Mouse (Mus musculus): ENCODE measurements around the gene Il5. TPM values are rescaled to one million over a fixed set of nuclear protein-coding genes. Genes with fewer than 3 reads are reported as not detected.
A peak's percentile ranks its signal among the peaks of the same experiment; 100 is the strongest.

The Il5 gene
- polyA plus RNA-seq, 1 experiment from 2014 or later = not detected

DNA sequence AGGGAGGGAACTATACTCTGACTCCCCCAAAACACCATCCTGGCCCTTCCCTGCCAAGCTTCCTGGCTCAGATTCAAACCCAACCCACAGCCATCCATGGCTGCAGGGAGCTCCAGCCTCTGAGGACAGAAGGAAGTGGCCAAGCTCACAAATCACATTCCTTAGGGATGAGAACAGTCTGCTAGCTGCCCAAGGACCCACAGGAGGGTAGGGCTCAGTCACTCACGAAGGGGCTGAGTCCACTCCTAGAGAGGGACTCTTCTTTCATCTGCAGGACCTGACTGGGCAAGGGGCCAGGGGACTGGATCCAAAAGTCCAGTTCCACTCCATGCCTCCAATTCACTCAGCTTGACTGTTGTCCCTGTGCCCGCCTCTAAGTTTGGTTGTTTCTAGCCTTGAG lies 41.2 kb downstream of the Il5 start:
- Histone ChIP-seq H3K27me3 (peaks cover 20% of the 10 kb centered on the region; the same call in 1 of the 2 replicates), H3K4me3 (replicated peaks) (no peak overlapping the region), H3K4me1 (replicated peaks) (peaks cover 52% of the 10 kb centered on the region), H3K27ac (peak overlapping the region; percentile 76; the same call in 1 of the 2 replicates), H3K36me3 (no peaks in the 10 kb centered on the region), H3K9me3 (replicated peaks) (no peaks in the 10 kb centered on the region), H3K4me2 (no peak overlapping the region), H3K9ac (no peak overlapping the region)
- DNase-seq (no peak), ATAC-seq (ENCODE audit: low read depth) (no peak)
- 63% methylated on average over 2 of the region's 2 CpGs for WGBS (ENCODE audit: insufficient replicate concordance)

DNA sequence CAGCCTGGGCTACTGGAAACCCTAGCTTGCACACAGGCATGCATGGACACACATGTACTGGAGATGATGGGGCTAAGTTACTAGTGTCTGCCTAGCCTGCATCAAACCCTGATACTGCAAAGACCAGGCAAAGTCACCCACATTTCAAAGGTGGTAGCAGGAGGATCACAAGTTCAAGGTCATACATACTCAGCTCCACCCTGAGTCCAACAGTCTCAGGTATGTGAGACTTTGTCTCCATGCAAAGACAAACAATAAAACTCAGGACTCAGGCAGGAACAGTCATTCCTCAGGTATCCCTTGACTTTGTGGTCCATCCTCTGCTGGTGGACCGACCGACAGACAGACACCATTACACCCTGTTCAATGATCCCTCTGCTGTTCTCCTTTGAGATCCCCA lies 41.8 kb downstream of the Il5 start:
- Histone ChIP-seq H3K27me3 (peaks cover 22% of the 10 kb centered on the region; the same call in 1 of the 2 replicates), H3K4me1 (replicated peaks) (peaks cover 52% of the 10 kb centered on the region), H3K9me3 (replicated peaks) (no peaks in the 10 kb centered on the region), H3K9ac (peak overlapping the region; percentile 65), H3K36me3 (no peaks in the 10 kb centered on the region), H3K4me3 (replicated peaks) (peak overlapping the region; percentile 57), H3K27ac (peak overlapping the region; percentile 76), H3K4me2 (peak overlapping the region; percentile 85)
- no peak for DNase-seq
- 43% methylated on average over 2 of the region's 2 CpGs for WGBS (ENCODE audit: insufficient replicate concordance)
- ATAC-seq (ENCODE audit: low read depth) = no peak

GRCm38 (mm10) chr11:53762827-53763495 lies 42.4 kb downstream of the Il5 start:
- peak overlapping the region; percentile 85 for H3K4me2 ChIP-seq
- H3K9me3 ChIP-seq (replicated peaks) = no peaks in the 10 kb centered on the region
- DNase-seq (no peak), ATAC-seq (ENCODE audit: low read depth) (peak; percentile 4; the same call in 1 of the 2 replicates)
- H3K4me1 ChIP-seq (replicated peaks) = peaks cover 52% of the 10 kb centered on the region
- H3K27ac ChIP-seq = peak overlapping the region; percentile 76
- H3K36me3 ChIP-seq = no peaks in the 10 kb centered on the region
- H3K9ac ChIP-seq = peak overlapping the region; percentile 65
- 2% methylated on average over 23 of the region's 23 CpGs for WGBS (ENCODE audit: insufficient replicate concordance)
- H3K4me3 ChIP-seq (replicated peaks) = peak overlapping the region; percentile 57
- H3K27me3 ChIP-seq = peaks cover 24% of the 10 kb centered on the region; the same call in 1 of the 2 replicates

DNA sequence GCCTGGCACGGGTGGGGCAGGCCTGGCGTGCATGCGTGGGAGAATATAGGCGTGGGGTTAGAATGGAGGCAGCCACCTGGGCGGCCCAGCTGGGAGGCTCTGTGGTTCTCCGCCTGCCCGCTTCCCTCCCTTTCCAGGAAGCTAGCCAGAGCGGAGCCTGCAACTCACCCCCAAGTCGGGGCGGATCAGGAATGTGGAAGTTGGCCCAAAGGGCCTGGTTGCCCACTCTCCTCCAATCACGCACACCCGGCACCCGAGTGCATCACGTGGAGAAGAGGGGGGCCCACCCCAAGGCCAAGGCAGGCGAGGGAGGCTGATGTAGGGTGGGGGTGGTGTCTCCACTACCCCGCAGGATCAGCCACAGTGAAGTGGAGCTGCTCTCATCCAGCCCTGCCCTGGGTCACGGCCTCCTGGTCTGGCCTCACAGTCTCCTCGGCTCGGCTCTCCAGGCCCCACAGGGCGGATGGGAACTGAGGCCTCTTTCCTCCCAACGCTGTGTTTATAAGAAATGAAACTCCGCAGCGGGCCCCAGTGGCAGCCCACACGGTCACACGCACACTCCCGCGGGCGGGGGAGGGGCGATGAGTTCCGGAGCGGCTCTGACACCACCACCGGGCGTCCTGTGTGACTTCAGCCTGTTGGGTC lies 43.0 kb downstream of the Il5 start:
- Histone ChIP-seq H3K9me3 (replicated peaks) (no peaks in the 10 kb centered on the region), H3K4me2 (peak overlapping the region; percentile 85), H3K27ac (peak overlapping the region; percentile 76), H3K36me3 (no peaks in the 10 kb centered on the region), H3K27me3 (peaks cover 30% of the 10 kb centered on the region), H3K9ac (peak overlapping the region; percentile 65), H3K4me3 (replicated peaks) (peak overlapping the region; percentile 57), H3K4me1 (replicated peaks) (peaks cover 47% of the 10 kb centered on the region)
- peak; percentile 68 for ATAC-seq (ENCODE audit: low read depth)
- 1% methylated on average over 33 of the region's 33 CpGs for WGBS (ENCODE audit: insufficient replicate concordance)
- peak; percentile 47 for DNase-seq

DNA sequence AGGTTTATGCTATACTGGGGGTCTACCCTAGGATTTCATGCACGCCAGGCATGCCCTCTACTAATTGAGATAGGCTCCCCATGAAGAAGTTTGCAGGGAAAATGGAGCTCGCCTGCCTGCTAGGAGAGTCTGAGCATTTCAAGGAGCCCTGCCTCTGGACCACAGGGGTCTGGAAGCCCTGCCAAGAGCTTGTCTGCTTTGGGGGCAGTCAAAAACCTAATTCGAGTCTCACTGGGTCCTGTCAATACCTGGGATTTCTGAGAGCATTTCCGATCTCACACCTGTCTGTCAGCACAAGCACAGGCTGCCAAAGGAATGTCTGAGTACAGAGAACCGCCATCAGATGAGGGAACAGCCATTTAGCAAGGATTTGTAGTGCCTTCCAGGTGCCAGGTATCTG lies 44.0 kb downstream of the Il5 start:
- no peaks in the 10 kb centered on the region for H3K36me3 ChIP-seq
- no peak for ATAC-seq (ENCODE audit: low read depth)
- no peak overlapping the region for H3K9ac ChIP-seq
- no peaks in the 10 kb centered on the region for H3K9me3 ChIP-seq (replicated peaks)
- H3K27me3 ChIP-seq = peaks cover 39% of the 10 kb centered on the region
- H3K4me3 ChIP-seq (replicated peaks) = no peak overlapping the region
- WGBS (ENCODE audit: insufficient replicate concordance) = 60% methylated on average over 5 of the region's 5 CpGs
- peaks cover 44% of the 10 kb centered on the region for H3K4me1 ChIP-seq (replicated peaks)
- no peak overlapping the region for H3K27ac ChIP-seq
- H3K4me2 ChIP-seq = peak overlapping the region; percentile 85; the same call in 1 of the 2 replicates
- no peak for DNase-seq

DNA sequence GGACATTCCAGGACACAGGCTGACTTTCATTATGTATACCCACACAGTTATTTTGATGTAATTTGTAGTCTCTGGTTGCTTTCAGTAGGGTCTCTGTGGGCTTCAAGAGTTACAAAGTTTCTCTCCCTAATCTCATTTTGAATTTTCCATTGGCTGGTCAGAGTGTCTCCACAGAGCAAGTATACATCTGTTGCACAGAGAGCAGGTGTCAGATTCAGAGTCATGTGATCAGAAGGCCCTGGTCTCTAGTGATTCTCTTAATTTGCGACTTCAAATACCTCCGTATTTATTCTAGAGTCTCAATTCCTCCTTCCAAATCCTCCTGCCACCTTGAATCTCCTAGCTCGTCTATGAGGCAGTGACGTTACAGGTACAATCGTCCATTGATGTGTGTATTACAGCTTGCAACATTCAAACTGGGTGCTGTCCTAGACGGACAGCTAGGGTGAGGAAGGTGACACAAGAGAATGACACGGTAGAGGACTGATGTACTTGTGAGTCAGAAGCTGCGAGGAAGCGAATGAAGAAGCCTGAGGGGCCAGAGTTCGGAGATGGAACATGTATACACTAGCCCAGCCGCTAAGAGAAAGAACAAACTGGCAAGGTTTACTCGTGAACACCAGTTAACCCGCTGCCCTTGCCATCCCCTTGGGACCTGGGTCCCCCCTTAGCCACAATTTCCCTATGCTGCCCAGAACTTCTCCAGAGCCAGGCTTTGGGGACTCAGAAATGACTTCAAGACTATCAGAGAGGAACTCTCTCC lies 48.0 kb downstream of the Il5 start:
- no peaks in the 10 kb centered on the region for H3K9me3 ChIP-seq (replicated peaks)
- no peak for DNase-seq
- H3K27me3 ChIP-seq = peaks cover 49% of the 10 kb centered on the region
- no peak overlapping the region for H3K9ac ChIP-seq
- no peak overlapping the region for H3K4me3 ChIP-seq (replicated peaks)
- H3K4me1 ChIP-seq (replicated peaks) = peaks cover 41% of the 10 kb centered on the region
- no peak overlapping the region for H3K4me2 ChIP-seq
- ATAC-seq (ENCODE audit: low read depth) = no peak
- peaks cover 6% of the 10 kb centered on the region for H3K36me3 ChIP-seq
- 60% methylated on average over 13 of the region's 13 CpGs for WGBS (ENCODE audit: insufficient replicate concordance)
- no peak overlapping the region for H3K27ac ChIP-seq

- Histone ChIP-seq H3K27me3 (peaks cover 46% of the 10 kb centered on the region), H3K36me3 (peaks cover 11% of the 10 kb centered on the region), H3K9me3 (replicated peaks) (no peaks in the 10 kb centered on the region), H3K4me1 (replicated peaks) (peaks cover 35% of the 10 kb centered on the region), H3K4me3 (replicated peaks) (peak overlapping the region; percentile 68), H3K4me2 (peak overlapping the region; percentile 88), H3K27ac (no peak overlapping the region), H3K9ac (peak overlapping the region; percentile 38; the same call in 1 of the 2 replicates)
- DNase-seq (no peak), ATAC-seq (ENCODE audit: low read depth) (no peak)
- 58% methylated on average over 12 of the region's 12 CpGs for WGBS (ENCODE audit: insufficient replicate concordance)
Measured at GRCm38 (mm10) chr11:53769185-53769576, 48.6 kb downstream of the Il5 start.

DNA sequence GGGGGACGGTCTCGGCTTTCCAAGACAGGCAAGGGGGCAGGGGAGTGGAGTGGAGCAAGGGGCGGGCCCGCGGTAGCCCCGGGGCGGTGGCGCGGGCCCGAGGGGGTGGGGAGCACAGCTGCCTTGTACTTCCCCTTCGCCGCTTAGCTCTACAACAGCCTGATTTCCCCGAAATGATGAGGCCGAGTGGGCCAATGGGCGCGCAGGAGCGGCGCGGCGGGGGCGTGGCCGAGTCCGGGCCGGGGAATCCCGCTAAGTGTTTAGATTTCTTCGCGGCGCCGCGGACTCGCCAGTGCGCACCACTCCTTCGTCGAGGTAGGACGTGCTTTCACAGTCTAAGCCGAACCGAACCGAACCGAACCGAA lies 49.1 kb downstream of the Il5 start, which contains the start of gene Irf1:
Gene Irf1 (plus strand): TSS at position 255 of the 365 bp plus-strand sequence.
- H3K27me3 ChIP-seq = peaks cover 43% of the 10 kb centered on the region
- H3K36me3 ChIP-seq = peaks cover 15% of the 10 kb centered on the region
- DNase-seq (peak; percentile 74), ATAC-seq (ENCODE audit: low read depth) (peak; percentile 82)
- H3K4me2 ChIP-seq = peak within 1 kb of the TSS; percentile 88
- peak within 1 kb of the TSS; percentile 63 for H3K27ac ChIP-seq
- peak within 1 kb of the TSS; percentile 66 for H3K9ac ChIP-seq
- H3K4me1 ChIP-seq (replicated peaks) = peaks cover 30% of the 10 kb centered on the region
- no peaks in the 10 kb centered on the region for H3K9me3 ChIP-seq (replicated peaks)
- WGBS (ENCODE audit: insufficient replicate concordance) = under 1% methylated on average over 40 of the region's 40 CpGs
- peak within 1 kb of the TSS; percentile 68 for H3K4me3 ChIP-seq (replicated peaks)

DNA sequence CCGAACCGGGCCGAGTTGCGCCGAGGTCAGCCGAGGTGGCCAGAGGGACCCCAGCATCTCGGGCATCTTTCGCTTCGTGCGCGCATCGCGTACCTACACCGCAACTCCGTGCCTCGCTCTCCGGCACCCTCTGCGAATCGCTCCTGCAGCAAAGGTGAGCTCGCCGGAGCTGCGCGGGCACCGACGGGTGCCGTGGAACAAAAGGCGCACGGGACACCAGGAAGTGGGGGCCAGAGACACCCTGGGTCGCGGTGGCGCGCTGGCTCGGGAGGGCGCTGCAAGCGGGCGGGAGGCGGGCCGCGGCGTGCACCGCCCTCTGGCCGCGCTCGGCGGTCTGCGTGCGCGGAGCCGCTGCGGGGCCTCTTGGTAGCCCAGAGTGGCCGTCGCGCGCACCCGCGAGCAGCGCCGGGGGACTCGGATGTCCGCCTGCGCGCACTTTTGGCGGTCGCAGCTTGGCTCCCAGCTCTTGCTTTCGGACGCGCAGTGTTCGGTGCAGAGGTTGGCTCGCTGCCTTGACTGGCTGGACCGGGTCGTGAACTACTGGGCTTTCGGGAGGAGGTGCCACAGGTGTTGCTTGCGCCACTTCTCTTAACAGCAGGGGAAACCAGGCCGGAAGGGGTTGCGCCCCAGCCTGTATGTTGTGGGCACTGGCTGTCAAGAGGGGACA lies 49.7 kb downstream of the Il5 start:
- H3K4me1 ChIP-seq (replicated peaks) = peaks cover 29% of the 10 kb centered on the region
- DNase-seq (no peak), ATAC-seq (ENCODE audit: low read depth) (peak; percentile 68)
- peak overlapping the region; percentile 63 for H3K27ac ChIP-seq
- H3K36me3 ChIP-seq = peaks cover 15% of the 10 kb centered on the region
- H3K9ac ChIP-seq = peak overlapping the region; percentile 66
- H3K4me3 ChIP-seq (replicated peaks) = peak overlapping the region; percentile 68
- H3K27me3 ChIP-seq = peaks cover 43% of the 10 kb centered on the region
- H3K4me2 ChIP-seq = peak overlapping the region; percentile 88
- H3K9me3 ChIP-seq (replicated peaks) = no peaks in the 10 kb centered on the region
- under 1% methylated on average over 74 of the region's 75 CpGs for WGBS (ENCODE audit: insufficient replicate concordance)

DNA sequence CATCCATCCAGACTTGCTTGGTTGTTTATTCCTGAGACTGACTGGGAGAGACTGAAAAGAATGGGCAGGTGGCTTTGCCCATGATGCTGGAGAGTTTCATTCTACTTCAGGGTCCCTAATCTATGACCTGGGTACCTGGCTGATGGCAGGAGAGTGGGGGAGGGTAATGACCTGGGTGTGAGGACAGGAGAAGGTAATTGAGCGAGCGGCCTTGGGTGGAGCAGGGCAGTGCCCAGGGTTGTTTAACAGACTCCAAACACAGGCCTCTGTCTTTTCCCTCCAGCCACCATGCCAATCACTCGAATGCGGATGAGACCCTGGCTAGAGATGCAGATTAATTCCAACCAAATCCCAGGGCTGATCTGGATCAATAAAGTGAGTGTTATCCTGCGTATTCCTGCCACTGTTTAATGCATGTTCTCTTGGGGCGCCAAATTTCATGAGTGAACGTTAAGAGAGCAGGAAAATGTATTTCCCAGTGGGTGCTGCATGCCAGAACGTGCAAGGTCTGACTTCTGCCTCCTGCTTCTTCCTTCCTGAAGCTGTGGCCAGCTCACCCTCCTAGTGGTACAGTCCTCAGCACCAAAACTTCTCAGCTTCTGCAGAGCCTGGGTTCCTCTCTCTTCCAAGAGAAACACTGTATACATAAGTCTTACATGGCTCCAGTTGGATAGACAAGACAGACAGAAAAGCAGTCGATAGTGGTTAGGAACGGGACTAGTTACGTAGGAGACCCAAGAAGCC lies 50.6 kb downstream of the Il5 start:
- Histone ChIP-seq H3K27me3 (peaks cover 43% of the 10 kb centered on the region), H3K27ac (no peak overlapping the region), H3K36me3 (peaks cover 23% of the 10 kb centered on the region), H3K9me3 (replicated peaks) (no peaks in the 10 kb centered on the region), H3K9ac (peak overlapping the region; percentile 66), H3K4me3 (replicated peaks) (peak overlapping the region; percentile 68), H3K4me1 (replicated peaks) (peaks cover 26% of the 10 kb centered on the region), H3K4me2 (peak overlapping the region; percentile 88)
- DNase-seq (no peak), ATAC-seq (ENCODE audit: low read depth) (no peak)
- 66% methylated on average over 11 of the region's 11 CpGs for WGBS (ENCODE audit: insufficient replicate concordance)
